Mouse (Mus musculus) lung, embryonic 14.5 days (tissue): ENCODE measurements around the gene Gm12184. TPM values are rescaled to one million over a fixed set of nuclear protein-coding genes. Genes with fewer than 3 reads are reported as not detected.
"Not testable (repeated sequence)": the region's sequence is repeated elsewhere in the genome, so short reads cannot be mapped to it uniquely, and the experiment has no call there.

Source experiments
- ATAC-seq: fragments of 200-750 bp; cut with Nextera tagmentation; 2 replicates; pipeline ENCODE4 v1.8.0; 2017; ENCODE audit warnings: mild to moderate bottlenecking, moderate TSS enrichment, moderate library complexity; ENCODE audit not compliant: insufficient read depth
- DNase-seq: peaks from one replicate; pipeline ENCODE4 v3.0.0-alpha.2; 2015
- H3K27ac ChIP-seq: fragments of 300-500 bp; sonication (generic); 2 replicates; pipeline ENCODE4 v1.5.1; 2014; ENCODE audit warnings: low read depth, mild to moderate bottlenecking, moderate library complexity
- H3K27me3 ChIP-seq: fragments of 300-500 bp; sonication (generic); 2 replicates; pipeline ENCODE4 v1.6.1; 2014; ENCODE audit warnings: low read length, control low read depth; ENCODE audit not compliant: insufficient read depth
- H3K36me3 ChIP-seq: fragments of 300-500 bp; sonication (generic); 2 replicates; pipeline ENCODE4 v1.6.1; 2014; ENCODE audit warnings: control low read depth; ENCODE audit not compliant: insufficient read depth
- H3K4me1 ChIP-seq: fragments of 300-500 bp; sonication (generic); 2 replicates; pipeline ENCODE4 v1.6.1; 2014; ENCODE audit warnings: antibody characterized with exemption, control low read depth; ENCODE audit not compliant: insufficient read depth
- H3K4me2 ChIP-seq: fragments of 300-500 bp; sonication (generic); 2 replicates; pipeline ENCODE4 v1.6.1; 2014; ENCODE audit warnings: mild to moderate bottlenecking
- H3K4me3 ChIP-seq: fragments of 300-500 bp; sonication (generic); 2 replicates; pipeline ENCODE4 v1.5.1; 2014; ENCODE audit warnings: low read depth, low read length
- H3K9ac ChIP-seq: fragments of 300-500 bp; sonication (generic); 2 replicates; pipeline ENCODE4 v1.6.1; 2014
- H3K9me3 ChIP-seq: fragments of 300-500 bp; sonication (generic); 2 replicates; pipeline ENCODE4 v1.6.1; 2016; ENCODE audit warnings: low read depth, low read length, control low read depth
- CTCF ChIP-seq: IDR thresholded peaks from 2 replicates; pipeline ENCODE4 v1.5.1; 2016; ENCODE audit warnings: antibody characterized with exemption, low read depth
- WGBS: fragments of 180-500 bp; shearing (Covaris S2); extraction: QIAGEN DNeasy Blood & Tissue Kit; methylation state at CpG from one replicate; pipeline ENCODE4 v1.1.7; 2014; 5-methylcytosine and 5-hydroxymethylcytosine counted together
- polyA plus RNA-seq: library from polyadenylated mRNA; unstranded; fragments of >200 nt; fragmentation: Nextera tagmentation; extraction: Ambion mirVana; gene quantifications from 2 replicates; pipeline ENCODE4 v1.2.1, GENCODE M21; 2014

The Gm12184 gene
- polyA plus RNA-seq, 1 experiment from 2014 or later, result 11.8 TPM

DNA sequence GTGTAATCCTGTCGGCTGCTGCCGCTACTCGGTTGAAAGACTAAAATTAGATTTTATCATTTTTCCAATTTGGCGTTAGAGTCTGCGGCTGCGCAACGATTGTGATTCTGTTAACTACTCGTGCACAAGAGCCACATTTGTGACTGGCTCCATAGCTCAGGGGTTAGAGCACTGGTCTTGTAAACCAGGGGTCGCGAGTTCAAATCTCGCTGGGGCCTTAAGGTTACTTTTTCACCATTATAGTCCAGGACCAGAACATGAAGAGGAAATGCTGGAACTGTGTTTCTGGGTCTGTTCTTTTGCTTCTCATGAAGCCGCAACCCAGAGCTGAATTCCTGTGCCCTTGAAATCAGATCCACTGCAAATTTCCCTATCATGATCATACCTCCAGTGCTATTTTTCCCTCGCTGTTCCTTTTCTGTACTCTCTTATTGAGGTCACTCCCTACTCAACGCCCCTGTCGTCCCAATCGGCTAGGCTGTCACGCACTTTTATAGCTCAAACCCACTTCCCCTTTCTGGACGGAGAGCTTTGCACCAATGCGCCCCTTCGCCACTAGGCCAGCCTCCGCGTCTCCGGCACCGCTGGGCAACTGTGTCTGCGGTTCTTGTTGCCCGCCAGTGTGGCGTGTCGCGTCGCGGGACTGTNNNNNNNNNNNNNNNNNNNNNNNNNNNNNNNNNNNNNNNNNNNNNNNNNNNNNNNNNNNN is 27.2 kb upstream of the Gm12184 start:
- Histone ChIP-seq H3K27me3 (no peaks in the 10 kb centered on the region), H3K4me2 (peak overlapping the region; percentile 92), H3K9me3 (no peaks in the 10 kb centered on the region), H3K4me3 (peak overlapping the region; percentile 47), H3K27ac (no peak overlapping the region), H3K36me3 (no peaks in the 10 kb centered on the region), H3K9ac (peak overlapping the region; percentile 44), H3K4me1 (no peaks in the 10 kb centered on the region)
- TF ChIP-seq CTCF, result peak; percentile 48
- peak; percentile 95 for DNase-seq
- WGBS, result under 1% methylated on average over 31 of the region's 31 CpGs
- peak; percentile 67 for ATAC-seq

DNA sequence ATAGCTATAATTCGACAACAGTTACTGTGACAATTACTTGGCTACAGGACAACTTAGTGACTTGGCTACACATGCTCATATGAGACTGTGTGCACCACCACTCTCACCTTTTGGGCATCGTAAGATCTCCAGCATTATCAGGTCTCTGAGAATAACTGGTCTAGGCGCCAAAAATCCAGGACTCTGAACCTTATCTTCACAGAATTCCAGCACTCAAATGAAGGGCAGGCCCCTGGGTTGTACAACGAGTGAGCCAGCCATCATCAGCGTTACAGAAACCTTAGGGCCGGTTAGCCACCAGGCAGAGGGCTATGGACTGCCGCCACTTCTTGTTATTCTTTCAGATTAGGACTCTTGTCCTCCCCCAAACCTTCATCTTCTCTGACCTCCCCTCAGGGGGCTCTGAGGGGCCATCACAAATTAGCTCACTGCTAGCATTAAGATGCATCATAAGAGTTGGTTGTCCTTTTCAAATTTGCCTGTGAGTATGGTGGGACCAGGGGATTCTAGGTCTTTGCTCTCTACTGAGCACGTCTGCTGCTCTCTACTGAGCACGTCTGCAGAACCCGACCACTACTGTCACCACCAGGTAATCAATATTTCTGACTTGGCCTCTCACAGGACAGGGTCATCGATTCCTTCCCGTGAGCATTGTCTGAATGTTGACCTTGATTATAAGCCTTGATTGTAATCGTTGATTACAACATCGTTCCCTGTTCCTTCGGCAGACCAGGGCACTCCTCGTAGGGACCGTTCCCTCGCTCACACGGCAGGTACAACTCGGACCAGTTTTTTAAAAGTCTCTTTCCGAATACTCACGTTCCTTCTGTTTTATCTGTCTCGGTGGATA is 26.4 kb upstream of the Gm12184 start:
- DNase-seq (no peak), ATAC-seq (peak; percentile 5; the same call in 1 of the 2 replicates)
- Histone ChIP-seq H3K9ac (peak overlapping the region; percentile 42), H3K9me3 (no peaks in the 10 kb centered on the region), H3K4me3 (peak overlapping the region; percentile 47), H3K36me3 (no peaks in the 10 kb centered on the region), H3K27me3 (no peaks in the 10 kb centered on the region), H3K4me1 (no peaks in the 10 kb centered on the region), H3K4me2 (peak overlapping the region; percentile 92), H3K27ac (no peak overlapping the region)
- no peak for TF ChIP-seq CTCF
- WGBS, result 7% methylated on average over 23 of the region's 23 CpGs

DNA sequence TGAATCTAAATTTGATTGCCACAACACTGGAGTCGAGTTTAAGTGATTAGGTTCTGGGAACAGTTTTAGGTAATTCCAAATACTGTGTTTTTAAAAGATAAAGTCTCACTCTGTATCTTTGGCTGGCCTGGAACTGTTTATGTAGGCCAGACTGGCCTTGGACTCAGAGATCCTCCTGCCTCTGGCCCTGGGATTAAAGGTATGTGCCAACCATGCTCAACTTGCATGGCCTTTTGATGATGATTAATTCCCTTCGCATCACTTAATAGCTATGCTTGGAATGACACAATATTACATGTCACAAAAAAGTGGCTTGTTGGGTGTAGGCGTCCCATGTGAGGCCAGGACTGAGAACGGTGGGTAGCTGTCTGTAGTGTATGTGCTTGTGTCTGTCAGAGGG is 25.7 kb upstream of the Gm12184 start:
- Histone ChIP-seq H3K9me3 (no peaks in the 10 kb centered on the region), H3K4me3 (no peak overlapping the region), H3K36me3 (no peaks in the 10 kb centered on the region), H3K27me3 (no peaks in the 10 kb centered on the region), H3K4me1 (no peaks in the 10 kb centered on the region), H3K27ac (no peak overlapping the region), H3K9ac (no peak overlapping the region), H3K4me2 (peak overlapping the region; percentile 92; the same call in 1 of the 2 replicates)
- TF ChIP-seq CTCF, result no peak
- 76% methylated on average over 4 of the region's 4 CpGs for WGBS
- ATAC-seq (no peak), DNase-seq (no peak)

DNA sequence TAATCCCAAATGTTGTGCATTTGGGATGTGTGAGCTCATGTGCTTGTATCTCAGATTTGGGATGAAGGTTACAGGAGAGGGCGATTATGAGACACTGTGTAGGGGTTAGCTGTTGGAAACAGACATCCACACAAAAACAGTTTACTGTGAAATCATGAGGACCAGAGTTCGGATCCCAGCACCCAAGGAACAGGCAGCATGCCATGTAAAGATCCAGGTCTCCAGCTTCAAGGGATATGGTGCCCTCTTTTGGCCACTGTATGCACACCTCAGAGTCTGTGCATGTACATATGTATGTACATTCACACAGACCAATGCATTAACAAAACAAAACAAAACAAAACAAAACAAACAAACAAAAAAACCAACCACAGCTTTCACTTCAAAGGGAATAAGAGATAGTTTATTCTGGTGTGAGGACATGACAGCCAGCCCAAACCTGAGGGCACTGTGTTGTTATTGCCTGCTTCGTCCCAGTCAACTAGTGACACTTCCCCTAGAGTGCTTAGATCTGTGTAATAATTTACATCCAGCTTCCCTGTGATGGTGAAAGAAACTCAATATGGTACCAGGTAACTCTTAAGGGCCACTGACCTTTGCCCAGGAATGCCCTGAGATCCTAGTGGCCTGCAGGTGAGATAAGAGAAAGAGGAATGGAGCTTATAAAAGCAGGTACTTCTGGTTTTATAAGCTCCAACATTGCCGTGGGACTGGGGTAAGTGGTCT is 25.0 kb upstream of the Gm12184 start:
- Histone ChIP-seq H3K4me1 (no peaks in the 10 kb centered on the region), H3K9me3 (no peaks in the 10 kb centered on the region)

DNA sequence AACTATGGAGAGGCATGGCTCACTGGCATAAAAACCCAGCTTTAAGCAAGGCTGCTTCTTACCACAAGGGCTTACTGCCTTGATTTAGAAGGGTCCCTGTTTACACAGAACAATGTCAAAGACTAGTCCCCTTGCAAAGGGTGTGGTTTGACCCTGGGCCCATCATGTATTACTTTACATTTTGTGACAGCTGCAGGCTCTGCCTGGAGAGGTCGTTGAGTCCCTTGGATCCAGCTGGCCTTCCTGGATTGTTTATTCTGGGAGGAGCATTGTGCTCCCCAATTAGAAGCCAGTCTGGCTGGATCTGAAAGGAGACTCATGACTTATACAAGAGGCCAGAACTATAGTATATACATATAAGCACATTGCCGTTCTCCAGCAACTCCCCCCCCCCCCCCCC is 23.8 kb upstream of the Gm12184 start:
- H3K9me3 ChIP-seq, result no peaks in the 10 kb centered on the region
- no peaks in the 10 kb centered on the region for H3K36me3 ChIP-seq
- H3K4me1 ChIP-seq, result no peaks in the 10 kb centered on the region
- WGBS, result 21% methylated on average over 2 of the region's 2 CpGs
- H3K4me2 ChIP-seq, result 0 out of 2 replicates have a peak overlapping the region, but pooled peaks have one; percentile 44
- no peak for TF ChIP-seq CTCF
- no peaks in the 10 kb centered on the region for H3K27me3 ChIP-seq
- DNase-seq (no peak), ATAC-seq (no peak)
- no peak overlapping the region for H3K27ac ChIP-seq
- no peak overlapping the region for H3K9ac ChIP-seq
- H3K4me3 ChIP-seq, result no peak overlapping the region

More for the DNA sequence above, 25.0 kb upstream of the Gm12184 start:
- no peak overlapping the region for H3K9ac ChIP-seq
- no peak overlapping the region for H3K27ac ChIP-seq
- ATAC-seq (no peak), DNase-seq (no peak)
- no peak overlapping the region for H3K4me3 ChIP-seq
- 65% methylated on average over 4 of the region's 4 CpGs for WGBS
- TF ChIP-seq CTCF, result peak; percentile 49
- H3K36me3 ChIP-seq, result no peaks in the 10 kb centered on the region
- H3K27me3 ChIP-seq, result no peaks in the 10 kb centered on the region
- no peak overlapping the region for H3K4me2 ChIP-seq

DNA sequence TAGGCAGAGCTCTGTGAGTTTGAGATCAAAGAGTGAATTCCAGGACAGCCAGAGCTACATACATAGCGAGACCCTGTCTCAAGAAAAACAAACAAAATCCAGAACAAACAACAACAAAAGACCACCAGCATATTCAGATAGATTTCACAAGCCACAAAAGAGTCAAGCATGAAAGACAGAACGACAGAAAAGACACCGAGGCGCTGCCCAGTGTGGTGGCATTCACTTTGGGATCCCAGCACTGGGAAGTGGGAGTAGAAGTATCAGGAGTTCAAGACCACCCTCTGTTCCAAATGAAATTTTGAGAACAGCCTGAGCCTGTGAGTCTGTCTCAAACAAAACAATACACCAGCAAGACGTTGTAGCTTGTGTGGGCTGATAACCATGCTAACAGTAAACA is 20.4 kb upstream of the Gm12184 start:
- ATAC-seq (no peak), DNase-seq (no peak)
- no peak for TF ChIP-seq CTCF
- Histone ChIP-seq H3K4me2 (no peak overlapping the region), H3K4me1 (no peaks in the 10 kb centered on the region), H3K9ac (no peak overlapping the region), H3K27me3 (no peaks in the 10 kb centered on the region), H3K9me3 (no peaks in the 10 kb centered on the region), H3K4me3 (no peak overlapping the region), H3K36me3 (no peaks in the 10 kb centered on the region), H3K27ac (no peak overlapping the region)
- 65% methylated on average over 5 of the region's 5 CpGs for WGBS

DNA sequence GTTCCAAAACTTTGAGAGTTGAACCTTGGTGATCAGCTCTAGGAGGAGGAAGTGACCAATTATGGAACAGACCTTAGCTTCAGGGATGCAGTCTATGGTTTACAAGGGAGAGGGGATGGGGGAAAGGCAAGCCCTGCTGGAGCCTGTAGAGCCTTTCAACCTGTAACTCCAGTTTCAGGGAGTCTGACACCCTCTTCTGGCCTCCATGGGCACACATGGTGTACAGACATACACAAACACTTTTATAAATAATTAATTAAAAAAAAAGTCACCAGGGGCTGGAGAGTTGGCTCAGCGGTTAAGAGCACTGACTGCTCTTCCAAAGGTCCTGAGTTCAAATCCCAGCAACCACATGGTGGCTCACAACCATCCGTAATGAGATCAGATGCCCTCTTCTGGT is 19.9 kb upstream of the Gm12184 start:
- H3K27ac ChIP-seq, H3K4me3 ChIP-seq, DNase-seq, H3K27me3 ChIP-seq, H3K36me3 ChIP-seq, ATAC-seq, H3K9ac ChIP-seq, H3K4me2 ChIP-seq, H3K4me1 ChIP-seq, H3K9me3 ChIP-seq: not testable (repeated sequence)
- 78% methylated on average over 2 of the region's 2 CpGs for WGBS
